Mouse (Mus musculus) induced T-regulatory cell, adult 2 months (primary cell): ENCODE results near the gene Napsa.

ENCODE experiments used
- DNase-seq: peaks from one replicate; pipeline ENCODE4 v3.0.0-alpha.2; 2012; ENCODE audit warnings: low read depth

Napsa gene

DNA sequence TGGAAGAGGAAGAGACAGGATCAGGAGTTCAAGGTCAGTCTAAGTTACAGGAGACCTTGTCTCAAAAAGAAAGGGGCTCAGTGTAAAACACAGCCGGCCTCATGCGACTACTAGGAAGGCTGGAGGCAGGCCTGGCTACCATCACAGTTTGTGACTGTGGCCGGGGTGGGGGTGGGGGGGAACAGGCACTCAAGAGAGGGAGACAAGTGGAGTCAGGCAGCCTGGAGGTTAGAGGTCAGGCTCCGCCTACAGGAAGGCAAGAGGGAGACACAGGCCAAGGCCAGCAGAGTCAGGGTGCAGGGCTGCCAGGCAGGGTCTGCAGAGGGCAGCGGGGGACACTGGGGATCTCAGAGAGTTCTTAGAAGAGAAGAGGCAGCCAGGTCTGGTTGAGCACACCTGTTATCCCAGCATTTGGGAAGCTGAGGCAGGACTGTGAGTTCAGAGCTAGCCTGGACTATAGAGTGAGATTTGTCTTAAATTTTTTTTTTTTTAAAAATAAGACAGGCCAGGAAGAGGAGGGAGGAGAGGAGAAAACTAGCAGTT is 24.9 kb downstream of the Napsa start:
- no peak for DNase-seq

DNA sequence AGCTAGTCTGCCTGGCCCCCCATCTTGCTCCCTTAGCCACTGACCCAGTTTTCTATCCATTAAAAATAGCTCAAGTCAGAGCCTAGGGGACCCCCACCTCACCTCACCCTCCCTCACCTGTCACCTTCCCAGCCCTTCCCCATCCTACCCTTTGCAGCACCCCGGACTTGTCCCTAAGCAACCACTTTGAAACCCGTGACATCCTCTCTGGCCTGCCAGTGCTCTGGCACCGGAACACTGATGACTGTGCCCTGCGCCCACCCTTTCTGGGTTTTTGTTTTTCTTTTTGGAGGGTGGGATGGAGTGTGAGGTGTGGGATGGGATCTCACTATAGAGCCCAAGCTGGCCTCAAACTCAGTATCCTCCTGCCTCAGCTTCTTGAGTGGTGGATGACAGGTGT is 25.5 kb downstream of the Napsa start:
- no peak for DNase-seq

DNA sequence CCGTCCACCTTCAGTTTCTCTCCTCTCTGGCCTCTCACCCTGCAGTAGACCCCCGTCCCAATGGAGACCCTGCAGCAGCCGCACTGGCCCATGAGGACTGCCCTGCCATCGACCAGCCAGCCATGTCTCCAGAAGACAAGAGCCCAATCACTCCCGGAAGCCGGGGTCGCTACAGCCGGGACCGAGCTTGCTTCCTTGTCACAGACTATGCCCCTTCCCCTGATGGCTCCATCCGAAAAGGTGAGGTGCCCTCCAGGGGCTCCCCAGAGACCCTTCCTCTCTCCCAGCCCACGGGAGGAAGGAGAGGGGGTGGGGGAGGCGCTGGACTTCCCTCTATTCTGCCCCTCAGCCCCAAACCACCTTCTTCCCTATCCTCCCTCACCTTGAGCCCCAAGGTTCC is 26.2 kb downstream of the Napsa start:
- no peak for DNase-seq

DNA sequence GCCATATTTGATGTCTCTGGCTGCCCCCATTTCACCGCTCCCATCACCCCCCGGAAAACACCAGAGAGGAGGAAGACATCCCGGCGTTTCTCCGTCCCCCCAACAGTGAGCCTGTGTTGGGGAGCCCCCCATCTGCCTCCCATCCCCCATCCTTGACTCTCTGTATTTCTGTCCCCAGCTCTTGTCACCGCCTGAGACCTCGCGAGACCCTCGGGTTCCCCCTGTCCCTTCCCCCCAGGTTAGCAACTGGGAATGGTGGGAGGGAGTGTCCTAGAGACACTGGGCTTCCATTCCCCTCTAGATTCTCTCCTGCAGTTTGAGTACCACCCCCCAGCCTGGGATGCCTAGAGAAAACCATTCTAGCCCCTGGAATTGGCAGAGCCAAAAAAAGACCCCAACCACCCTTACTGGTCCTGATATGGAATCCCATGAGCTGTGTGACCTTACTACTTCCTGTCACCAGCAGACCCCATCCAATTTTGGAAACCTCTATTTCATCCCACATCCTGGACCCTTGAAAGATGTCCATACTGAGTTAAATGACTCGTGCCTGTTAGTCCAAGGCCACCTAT is 28.6 kb downstream of the Napsa start:
- no peak for DNase-seq

DNA sequence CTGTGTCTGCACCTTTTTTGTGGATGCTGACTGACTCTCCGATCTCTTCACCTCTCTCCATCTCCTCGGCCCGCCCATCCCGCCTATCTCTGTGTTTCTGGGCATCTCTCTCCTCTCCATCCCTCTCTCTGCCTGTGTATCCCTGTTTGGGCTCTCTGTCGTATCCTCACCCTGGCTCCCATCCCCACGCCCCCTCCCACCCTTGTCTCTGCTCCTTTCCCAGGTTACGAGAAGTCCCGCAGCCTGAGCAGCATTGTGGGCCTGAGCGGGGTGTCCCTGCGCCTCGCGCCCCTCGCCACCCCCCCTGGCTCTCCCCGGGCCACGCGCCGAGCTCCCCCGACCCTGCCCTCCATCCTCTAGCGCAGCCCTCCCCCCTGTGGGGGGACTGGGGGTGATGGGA is 29.5 kb downstream of the Napsa start:
- DNase-seq, result no peak

DNA sequence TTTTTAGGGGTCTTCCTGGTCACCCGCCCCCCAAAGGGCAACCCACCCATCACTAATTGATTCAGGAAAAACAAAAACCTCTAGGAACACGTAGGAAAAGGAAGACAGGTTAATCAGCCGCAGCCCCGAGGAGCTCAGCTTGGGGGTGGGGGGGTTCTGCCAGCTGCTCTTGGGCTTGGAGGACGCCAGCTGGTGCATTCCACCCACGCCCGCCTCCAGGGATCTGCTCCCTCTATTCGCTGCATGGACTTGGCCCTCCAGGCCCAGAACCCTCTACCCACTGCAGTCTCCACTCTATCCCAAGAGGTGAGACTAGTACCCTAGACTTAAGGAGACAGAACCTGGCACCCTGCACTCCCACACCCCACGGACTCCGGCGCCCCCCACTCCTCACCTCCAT is 30.3 kb downstream of the Napsa start:
- no peak for DNase-seq

DNA sequence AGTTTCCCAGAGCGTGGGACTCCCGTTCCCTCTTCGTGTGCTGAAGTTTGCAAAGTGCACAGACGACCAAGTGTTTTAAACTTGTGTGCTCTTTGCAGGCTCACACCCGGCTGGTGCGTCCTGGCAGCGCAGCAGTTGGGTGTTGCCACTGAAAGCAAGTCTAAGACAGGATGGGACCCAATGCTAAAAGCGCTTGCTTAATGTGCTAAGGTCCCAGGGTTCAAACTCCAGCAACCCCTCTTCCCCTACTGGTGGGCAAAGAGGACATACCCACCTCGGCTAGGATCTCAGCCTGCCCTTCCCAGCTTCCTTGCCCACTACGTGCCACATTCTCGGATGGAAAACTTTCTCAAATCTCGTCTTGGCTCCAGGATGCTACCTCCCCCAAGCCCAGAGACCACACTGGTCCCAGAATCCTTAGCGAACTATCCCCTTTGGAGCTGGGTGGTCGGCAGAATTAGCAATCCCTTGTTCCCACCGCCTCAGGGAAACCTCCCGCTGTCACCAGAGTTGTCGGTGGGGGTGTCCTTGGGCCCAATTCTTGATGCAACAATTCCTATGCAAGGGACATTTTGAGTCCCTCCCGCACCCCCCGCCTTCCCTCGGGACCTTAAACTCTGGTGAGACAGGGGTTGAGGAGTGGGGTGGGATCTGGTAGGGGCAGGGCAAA is 31.1 kb downstream of the Napsa start:
- no peak for DNase-seq

DNA sequence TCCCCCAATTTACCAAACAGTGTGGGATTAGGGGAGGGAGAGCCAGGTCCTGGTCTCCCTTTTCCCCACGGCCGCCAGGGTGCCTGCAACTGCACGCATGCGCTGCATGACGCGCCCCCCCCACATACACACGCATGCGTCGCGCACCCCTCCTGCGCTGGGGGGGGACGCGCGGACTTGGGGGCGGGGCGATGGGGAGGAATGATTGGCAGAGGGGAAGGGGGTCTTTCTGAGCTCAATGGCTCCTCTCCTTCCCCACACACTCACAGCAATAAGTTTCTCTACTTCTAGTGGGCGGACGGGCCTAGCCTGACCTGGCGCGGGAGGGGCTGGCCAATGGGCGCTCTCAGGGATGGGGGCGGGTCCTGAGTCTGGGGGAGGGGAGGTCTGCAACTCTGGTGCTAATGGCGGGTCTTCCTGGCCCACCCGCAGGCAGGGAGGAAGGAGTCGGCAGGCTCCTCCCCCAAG is 32.0 kb downstream of the Napsa start:
- no peak for DNase-seq

DNA sequence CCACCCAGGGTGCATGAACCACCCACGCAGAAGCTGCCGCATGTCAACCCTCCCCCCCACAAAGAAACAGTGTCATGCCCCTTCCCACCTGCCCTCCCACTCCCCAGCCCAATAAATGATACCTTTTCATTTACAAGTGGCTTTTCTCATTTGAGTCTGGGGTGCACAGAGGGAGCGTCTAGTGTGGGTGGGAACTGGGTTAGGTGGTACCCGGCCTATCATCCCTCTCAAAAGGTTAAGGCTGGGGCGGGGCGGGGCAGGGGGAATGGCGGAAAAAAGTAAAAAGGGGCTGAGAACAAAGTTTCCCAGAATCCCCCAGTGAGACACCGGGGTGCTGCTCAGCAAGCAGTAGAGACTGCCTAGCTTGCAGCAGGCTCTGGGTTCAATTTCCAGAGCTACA is 32.4 kb downstream of the Napsa start:
- DNase-seq, result no peak

DNA sequence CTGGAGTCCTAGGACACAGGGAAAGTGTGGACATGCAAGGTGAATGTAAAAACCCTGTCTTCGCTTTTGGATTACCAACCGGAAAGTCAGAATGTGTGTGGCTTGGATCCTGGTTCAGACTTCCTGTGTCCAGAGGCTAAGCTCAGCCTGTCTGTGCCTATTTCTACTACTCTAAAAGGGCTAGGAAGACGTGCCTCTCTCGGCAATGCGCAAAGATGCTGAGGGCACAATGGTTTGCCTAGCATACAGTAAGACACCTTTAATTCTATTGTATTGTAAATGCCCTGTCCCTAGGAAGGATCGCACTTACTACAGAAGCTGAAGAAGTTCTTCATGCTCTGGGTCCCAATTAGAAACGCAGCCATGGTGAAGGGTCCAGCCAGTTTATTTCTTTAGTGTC is 33.3 kb downstream of the Napsa start:
- no peak for DNase-seq

DNA sequence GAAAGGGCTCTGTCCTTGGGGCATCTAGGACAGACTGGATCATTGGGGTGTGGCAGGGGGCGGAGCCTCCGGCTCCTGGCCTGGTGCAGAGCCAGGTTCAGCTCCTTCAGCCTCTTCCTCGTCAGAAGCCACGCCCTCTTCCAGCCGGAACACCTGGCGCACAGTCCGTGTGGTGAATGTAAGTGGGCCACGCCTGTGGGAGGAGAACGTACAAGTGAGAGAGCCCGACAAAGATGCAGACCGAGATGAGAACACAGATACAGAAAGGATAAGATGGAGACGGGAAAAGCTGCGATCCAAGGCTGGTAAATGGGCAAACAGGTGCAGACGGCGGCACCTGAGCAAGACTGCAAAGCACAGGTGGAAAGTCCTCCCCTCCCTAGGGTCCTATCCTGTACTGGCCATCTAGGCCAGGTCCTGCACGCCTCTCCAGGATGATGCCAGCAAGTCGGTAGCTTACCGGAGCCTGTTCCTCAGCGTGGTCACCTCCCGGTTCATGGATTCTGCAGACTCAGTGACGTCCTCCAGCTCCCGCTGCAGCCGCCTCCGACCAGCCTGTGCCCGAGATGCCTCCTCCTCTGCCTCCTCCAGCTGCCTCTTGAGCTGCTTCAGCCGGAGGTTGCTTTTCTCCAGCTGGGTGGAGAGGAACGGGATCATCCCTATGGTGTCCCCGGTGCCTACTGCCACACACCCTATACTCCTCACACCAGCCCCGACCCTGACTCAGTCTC is 34.2 kb downstream of the Napsa start:
- DNase-seq, result no peak

DNA sequence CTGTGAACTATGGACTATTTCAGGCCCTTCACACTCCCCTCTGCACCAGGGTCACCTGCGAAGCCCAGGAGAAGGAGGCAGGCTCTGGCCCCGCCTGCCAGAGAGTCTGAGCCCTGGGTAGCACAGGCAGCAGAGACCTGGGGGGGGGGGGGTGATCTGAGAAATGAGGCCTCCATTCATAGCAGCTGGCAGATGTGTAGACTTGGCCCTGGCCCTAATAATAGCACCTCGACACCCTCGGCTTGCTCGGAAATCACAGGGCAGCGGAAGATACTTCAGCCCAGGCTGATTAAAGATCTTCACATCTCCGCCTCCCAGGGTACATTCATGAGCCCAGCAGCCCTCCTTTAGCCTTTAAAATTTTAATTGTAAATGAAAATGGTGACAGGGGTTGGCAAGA is 40.0 kb downstream of the Napsa start:
- no peak for DNase-seq

DNA sequence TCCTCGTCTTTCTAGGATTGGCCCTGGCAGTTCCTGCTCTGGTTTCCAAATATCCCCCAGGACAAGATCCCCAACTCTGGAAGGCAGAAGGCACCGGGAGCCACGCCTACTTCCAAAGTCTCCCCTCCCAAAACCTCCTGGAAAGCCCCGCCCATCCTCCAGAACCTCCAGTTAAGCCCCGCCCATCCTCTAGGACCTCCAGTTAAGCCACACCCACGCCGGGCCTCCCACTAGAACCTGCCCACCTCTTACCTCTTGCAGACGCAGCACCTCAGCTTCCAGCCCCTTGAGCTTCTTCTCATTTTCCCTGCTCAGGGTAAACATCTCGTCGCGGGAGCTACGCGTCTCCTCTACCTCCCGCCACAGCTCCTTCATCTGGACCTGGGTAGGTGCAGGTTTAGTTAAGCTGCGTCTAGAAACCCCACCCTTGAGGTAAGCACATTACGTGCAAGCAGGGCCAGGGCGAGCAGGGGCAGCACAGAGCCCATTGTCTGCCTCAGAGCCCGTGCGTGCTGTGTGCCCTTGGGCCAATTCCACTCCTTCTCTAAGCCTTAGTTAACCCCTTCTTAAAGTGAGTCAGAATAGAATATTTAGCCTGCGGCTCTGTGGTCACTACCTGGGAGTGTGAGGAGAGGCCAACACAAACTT is 42.0 kb downstream of the Napsa start:
- no peak for DNase-seq

DNA sequence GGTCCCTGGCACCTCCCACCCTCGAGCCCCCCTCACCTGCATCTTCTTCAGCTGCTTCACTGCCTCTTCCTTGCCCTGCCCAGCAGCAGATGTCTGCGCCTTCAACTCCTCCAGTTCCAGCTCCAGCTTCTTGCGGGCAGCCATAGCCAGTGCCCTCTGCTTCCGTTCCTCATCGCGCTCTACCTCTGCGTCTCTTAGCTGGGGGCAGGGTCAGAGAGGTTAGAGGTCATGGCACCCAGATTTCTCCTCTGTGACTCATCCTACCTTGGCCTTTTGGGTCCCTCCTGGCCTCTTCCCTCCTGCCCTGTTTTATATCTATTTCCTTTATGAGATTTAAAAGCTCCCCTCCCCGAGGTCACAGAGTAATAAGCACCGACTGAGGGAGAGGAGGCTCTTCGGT is 43.1 kb downstream of the Napsa start:
- no peak for DNase-seq

DNA sequence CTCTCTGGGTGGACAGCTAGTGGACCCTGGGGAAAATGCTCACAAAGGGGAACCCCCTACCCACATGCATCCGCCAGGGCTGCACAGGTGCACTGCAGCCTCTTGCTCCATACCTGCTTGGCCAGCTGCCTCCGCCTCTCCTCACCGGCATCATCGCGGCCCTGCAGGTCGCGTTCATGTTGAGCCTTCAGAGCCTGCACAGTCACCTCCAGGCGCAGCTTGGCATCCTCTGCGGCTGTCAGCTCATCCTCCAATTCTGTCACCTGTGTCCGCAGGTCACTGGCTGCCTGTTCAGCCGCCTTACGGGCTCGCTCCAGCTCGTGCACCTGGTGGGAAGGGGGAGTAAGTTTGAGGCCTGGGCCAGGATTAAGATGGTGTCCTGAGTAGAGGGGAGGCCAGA is 43.8 kb downstream of the Napsa start:
- DNase-seq, result no peak

DNA sequence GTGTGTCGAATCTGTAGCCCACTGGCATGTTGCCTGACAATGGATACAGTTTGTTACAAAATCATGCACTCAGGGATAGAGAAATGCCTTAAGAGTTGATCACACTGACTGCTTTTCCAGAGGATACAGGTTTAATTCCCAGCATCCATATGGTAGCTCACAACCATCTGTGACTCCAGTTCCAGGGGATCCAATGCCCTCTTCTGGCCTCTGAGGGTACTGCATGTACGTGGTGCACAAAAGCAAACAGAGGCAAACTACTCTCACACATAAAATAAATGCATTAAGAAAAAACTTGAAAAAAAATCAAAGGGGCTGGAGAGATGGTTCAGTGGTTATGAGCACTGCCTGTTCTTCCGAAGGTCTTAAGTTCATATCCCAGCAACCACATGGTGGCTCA is 44.9 kb downstream of the Napsa start:
- DNase-seq, result peak; percentile 29

DNA sequence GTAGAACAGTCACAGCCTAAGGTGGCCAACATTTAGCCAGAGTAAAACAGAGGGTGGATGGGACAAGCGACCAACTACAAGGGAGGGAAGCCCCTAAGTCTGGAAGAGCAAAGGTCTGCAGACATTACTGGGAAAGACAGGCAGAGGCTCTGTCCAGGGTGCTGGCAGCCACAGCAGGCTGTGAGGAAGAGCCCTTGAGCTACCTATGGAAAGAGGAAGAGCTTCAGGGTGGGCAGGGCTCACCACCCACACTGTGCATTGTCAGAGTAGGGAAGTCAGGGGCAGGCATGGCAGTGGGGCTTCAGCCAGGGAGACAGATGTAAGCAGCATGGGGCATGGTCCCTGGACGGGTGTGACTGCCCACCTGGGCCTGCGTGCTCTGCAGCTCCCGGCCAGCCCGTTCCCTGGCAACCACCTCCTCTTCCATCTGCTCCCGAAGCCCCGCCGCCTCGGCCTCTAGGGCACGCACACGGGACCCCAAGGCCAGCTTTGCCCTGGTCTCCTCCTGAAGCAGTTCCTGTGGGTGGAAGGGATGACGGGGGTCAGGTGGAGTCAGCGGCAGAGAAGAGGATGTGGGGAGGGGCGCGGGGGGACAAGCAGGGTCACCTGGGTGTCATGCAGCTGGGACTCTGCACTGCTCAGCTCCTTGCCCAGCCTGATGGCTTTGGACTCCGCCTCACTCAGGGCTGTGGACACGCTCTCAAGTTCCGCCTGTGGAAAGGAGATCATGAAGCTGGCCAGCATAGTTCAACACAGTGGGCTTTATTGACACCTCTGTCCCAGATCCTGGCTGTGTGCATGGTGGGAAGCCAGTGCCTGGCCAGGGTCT is 51.7 kb downstream of the Napsa start:
- no peak for DNase-seq

DNA sequence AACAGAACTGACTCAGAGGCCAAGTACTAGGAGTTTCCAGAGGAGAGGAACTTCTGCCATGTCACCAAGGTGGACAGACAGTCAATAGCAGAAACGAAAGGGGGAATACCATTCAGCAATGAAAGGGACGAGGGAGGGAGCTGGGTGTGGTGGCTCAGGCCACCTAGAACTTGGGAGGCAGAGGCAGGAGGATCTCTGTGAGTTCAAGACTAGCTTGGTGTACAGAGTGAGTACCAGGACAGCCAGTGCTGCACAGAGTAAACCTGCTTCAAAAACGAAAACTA is 52.3 kb downstream of the Napsa start:
- DNase-seq, result no peak

DNA sequence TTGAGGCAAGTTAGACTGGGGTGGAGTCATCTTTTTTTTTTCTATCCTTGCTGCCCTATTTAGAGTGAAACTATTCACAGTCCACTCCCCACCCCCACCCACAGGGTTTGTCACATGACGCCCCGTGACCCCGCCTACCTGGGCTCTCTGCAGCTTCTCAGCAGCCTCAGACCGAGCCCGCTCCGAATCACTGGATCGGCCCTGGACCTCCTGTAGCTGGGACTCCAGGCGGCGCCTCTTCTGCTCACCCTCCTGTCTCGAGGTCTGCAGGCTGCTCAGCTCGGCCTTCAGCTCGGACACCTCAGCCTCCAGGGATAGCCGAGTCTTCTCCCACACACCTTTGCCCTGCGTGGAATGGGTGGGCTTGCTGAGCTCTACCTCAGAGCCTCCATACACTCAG is 52.6 kb downstream of the Napsa start:
- no peak for DNase-seq

DNA sequence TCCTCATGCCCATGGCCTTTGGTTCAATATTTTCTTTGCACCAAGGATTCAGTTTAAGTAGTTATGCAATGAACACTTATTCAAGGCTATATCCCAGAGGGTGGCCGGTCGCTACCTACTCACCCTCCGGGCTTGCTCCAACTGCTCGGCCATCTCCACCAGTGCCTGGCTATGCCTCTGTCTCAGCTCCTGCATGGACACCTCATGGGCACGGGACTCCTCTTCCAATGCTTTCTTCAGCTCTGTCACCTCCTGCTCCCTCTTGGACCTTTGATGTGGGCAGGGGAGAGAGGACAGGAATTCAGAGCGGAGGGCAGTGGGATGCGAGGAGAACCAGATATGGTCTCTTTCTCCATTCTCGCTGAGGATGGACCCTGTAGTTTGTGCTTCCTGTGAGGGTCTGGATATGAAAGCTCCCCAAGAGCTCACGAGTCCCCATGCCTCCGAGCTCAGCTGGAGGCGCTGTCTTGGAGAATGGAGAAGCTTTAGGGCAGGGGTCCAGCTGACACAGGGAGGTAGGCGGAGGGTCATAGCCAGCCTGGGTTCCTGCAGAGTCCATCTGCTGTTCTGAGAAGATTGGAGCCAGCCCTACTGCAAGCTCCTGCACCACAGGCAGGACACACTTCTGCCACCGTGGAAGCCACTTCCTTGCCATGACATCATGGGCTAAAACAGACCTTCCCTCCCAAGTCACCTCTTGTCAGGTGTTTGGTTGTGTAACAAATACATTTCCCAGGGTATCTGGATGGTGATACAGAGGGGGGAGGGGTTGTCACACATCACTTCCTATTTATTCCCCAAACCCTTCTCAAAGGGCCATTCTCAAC is 53.3 kb downstream of the Napsa start:
- no peak for DNase-seq

DNA sequence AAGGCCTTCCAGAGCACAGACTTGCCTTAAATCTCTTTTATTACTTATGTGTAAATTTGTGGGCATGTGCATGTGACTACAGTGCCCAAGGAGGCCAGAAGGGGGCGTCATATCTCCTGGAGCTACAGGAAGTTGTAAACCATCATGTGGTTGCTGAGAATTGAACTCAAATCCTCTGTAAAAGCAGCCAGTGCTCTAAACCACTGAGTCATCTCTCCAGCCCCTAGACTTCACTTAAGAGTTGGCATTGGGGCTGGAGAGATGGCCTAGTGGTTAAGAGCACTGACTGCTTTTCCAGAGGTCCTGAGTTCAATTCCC is 53.8 kb downstream of the Napsa start:
- DNase-seq, result no peak
